Mouse (Mus musculus) layer of hippocampus, postnatal 14 days (tissue): ENCODE measurements around the gene Vwa3a. TPM values are rescaled to one million over a fixed set of nuclear protein-coding genes. Genes with fewer than 3 reads are reported as not detected.
"Not testable (repeated sequence)": the region's sequence is repeated elsewhere in the genome, so short reads cannot be mapped to it uniquely, and the experiment has no call there.

Experiments
- DNase-seq, 2 experiments: peaks; one replicate each; pipeline ENCODE4 v3.0.0; 2021 to 2022; ENCODE audit warnings: low spot score in 2 of 2, mixed read lengths in 1 of 2
- long read RNA-seq, 2 experiments: library from polyadenylated mRNA; stranded (forward); transcript quantifications; one replicate each; pipeline ENCODE4 v2.0.0; 2021
- total RNA-seq, 2 experiments: library from RNA; stranded (reverse); gene quantifications; 2 replicates each; pipeline ENCODE4 v1.2.3; 2021

Vwa3a gene
- total RNA-seq, result 10 to 100 TPM; 10.4 to 12.3 TPM
- long read RNA-seq, experiment 1, partial matches to known transcripts, result 4 of 5 reads
- long read RNA-seq, experiment 1, other reads (novel, unspliced or antisense), result 1 of 5 reads
- long read RNA-seq, experiment 2, full-length matches to known transcripts, result 2 of 8 reads
- long read RNA-seq, experiment 2, partial matches to known transcripts, result 3 of 8 reads
- long read RNA-seq, experiment 2, other reads (novel, unspliced or antisense), result 3 of 8 reads

GRCm38 (mm10) chr7:120739018-120739417 lies at the start of gene Vwa3a:
TSS of gene Vwa3a (plus strand) at chr7:120739318.
- DNase-seq, result no peak

- no peak for DNase-seq
These were observed 48.5 kb upstream of the Vwa3a start for GRCm38 (mm10) chr7:120690634-120691033.

- DNase-seq, result no peak
These were observed 45.2 kb upstream of the Vwa3a start for GRCm38 (mm10) chr7:120693831-120694375.

- no peak for DNase-seq
These were observed 43.9 kb upstream of the Vwa3a start for GRCm38 (mm10) chr7:120695196-120695595.

- no peak for DNase-seq
These were observed 43.5 kb upstream of the Vwa3a start for GRCm38 (mm10) chr7:120695641-120696040.

GRCm38 (mm10) chr7:120696331-120696730 lies 42.8 kb upstream of the Vwa3a start:
- DNase-seq, result no peak

- DNase-seq, result no peak
These were observed 39.5 kb upstream of the Vwa3a start for GRCm38 (mm10) chr7:120699586-120699985.

GRCm38 (mm10) chr7:120703888-120704287 lies 35.2 kb upstream of the Vwa3a start:
- no peak for DNase-seq

- DNase-seq, result no peak
These were observed 27.0 kb upstream of the Vwa3a start for GRCm38 (mm10) chr7:120712071-120712470.

- DNase-seq, result no peak
These were observed 25.9 kb upstream of the Vwa3a start for GRCm38 (mm10) chr7:120713225-120713624.

GRCm38 (mm10) chr7:120713951-120714350 lies 25.2 kb upstream of the Vwa3a start:
- DNase-seq, result not testable (repeated sequence)

GRCm38 (mm10) chr7:120717261-120717660 lies 21.9 kb upstream of the Vwa3a start:
- DNase-seq, result no peak

GRCm38 (mm10) chr7:120721051-120721450 lies 18.1 kb upstream of the Vwa3a start:
- DNase-seq, result no peak

GRCm38 (mm10) chr7:120721456-120721855 lies 17.7 kb upstream of the Vwa3a start:
- DNase-seq, result no peak

- DNase-seq, result no peak
These were observed 17.1 kb upstream of the Vwa3a start for GRCm38 (mm10) chr7:120722063-120722462.

GRCm38 (mm10) chr7:120722839-120723278 lies 16.3 kb upstream of the Vwa3a start:
- DNase-seq, result peak in 1 of 2 experiments; percentile 37

GRCm38 (mm10) chr7:120727581-120727980 lies 11.5 kb upstream of the Vwa3a start:
- peak in 1 of 2 experiments; percentile 37 for DNase-seq

GRCm38 (mm10) chr7:120729635-120730034 lies 9.5 kb upstream of the Vwa3a start:
- DNase-seq, result no peak

GRCm38 (mm10) chr7:120732906-120733305 lies 6.2 kb upstream of the Vwa3a start:
- DNase-seq, result no peak

GRCm38 (mm10) chr7:120739558-120740101 lies 512 bp downstream of the Vwa3a start:
- peak; percentile 45 to 49 for DNase-seq

GRCm38 (mm10) chr7:120743366-120744351 lies 4.5 kb downstream of the Vwa3a start:
- peak in 1 of 2 experiments; percentile 15 for DNase-seq
